Mouse (Mus musculus): ENCODE measurements around the gene Dlst. TPM values are rescaled to one million over a fixed set of nuclear protein-coding genes. Genes with fewer than 3 reads are reported as not detected.

The Dlst gene
- polyA plus RNA-seq, 1 experiment from 2014 or later: 107 TPM

- 93% methylated on average over 8 of the region's 8 CpGs for WGBS
- Histone ChIP-seq H3K27me3 (replicated peaks) (no peaks in the 10 kb centered on the region), H3K36me3 (replicated peaks) (no peaks in the 10 kb centered on the region), H3K4me1 (no peaks in the 10 kb centered on the region), H3K4me2 (no peak overlapping the region), H3K9ac (no peak overlapping the region), H3K9me3 (no peaks in the 10 kb centered on the region), H3K4me3 (no peak overlapping the region), H3K27ac (no peak overlapping the region)
- no peak for ATAC-seq (replicated peaks)
Observed at GRCm38 (mm10) chr12:85158801-85159200, 48.2 kb downstream of the Dlst start.

GRCm38 (mm10) chr12:85159592-85159991, 49.0 kb downstream of the Dlst start:
- H3K9me3 ChIP-seq: no peaks in the 10 kb centered on the region
- H3K36me3 ChIP-seq (replicated peaks): no peaks in the 10 kb centered on the region
- 82% methylated on average over 5 of the region's 5 CpGs for WGBS
- no peak for ATAC-seq (replicated peaks)
- H3K27me3 ChIP-seq (replicated peaks): no peaks in the 10 kb centered on the region
- no peak overlapping the region for H3K4me2 ChIP-seq
- no peak overlapping the region for H3K9ac ChIP-seq
- H3K4me3 ChIP-seq: no peak overlapping the region
- no peaks in the 10 kb centered on the region for H3K4me1 ChIP-seq
- no peak overlapping the region for H3K27ac ChIP-seq

GRCm38 (mm10) chr12:85164996-85165395, 54.4 kb downstream of the Dlst start:
- 88% methylated on average over 5 of the region's 5 CpGs for WGBS
- ATAC-seq (replicated peaks): no peak
- no peak overlapping the region for H3K9ac ChIP-seq

GRCm38 (mm10) chr12:85166631-85167030, 56.0 kb downstream of the Dlst start:
- no peak for ATAC-seq (replicated peaks)
- Histone ChIP-seq H3K4me2 (no peak overlapping the region), H3K4me3 (no peak overlapping the region), H3K27me3 (replicated peaks) (no peaks in the 10 kb centered on the region), H3K4me1 (peaks cover 8% of the 10 kb centered on the region), H3K36me3 (replicated peaks) (no peaks in the 10 kb centered on the region), H3K9ac (no peak overlapping the region), H3K9me3 (no peaks in the 10 kb centered on the region), H3K27ac (no peak overlapping the region)
- WGBS: 90% methylated on average over 9 of the region's 9 CpGs

More at GRCm38 (mm10) chr12:85164996-85165395, 54.4 kb downstream of the Dlst start:
- H3K27ac ChIP-seq: no peak overlapping the region
- H3K27me3 ChIP-seq (replicated peaks): no peaks in the 10 kb centered on the region
- no peaks in the 10 kb centered on the region for H3K36me3 ChIP-seq (replicated peaks)
- no peak overlapping the region for H3K4me2 ChIP-seq
- peaks cover 8% of the 10 kb centered on the region for H3K4me1 ChIP-seq
- no peaks in the 10 kb centered on the region for H3K9me3 ChIP-seq
- no peak overlapping the region for H3K4me3 ChIP-seq

- no peaks in the 10 kb centered on the region for H3K36me3 ChIP-seq (replicated peaks)
- peak overlapping the region; percentile 37 for H3K4me2 ChIP-seq
- ATAC-seq (replicated peaks): peak; percentile 84
- H3K4me1 ChIP-seq: peaks cover 8% of the 10 kb centered on the region
- H3K4me3 ChIP-seq: peak overlapping the region; percentile 22
- no peak overlapping the region for H3K27ac ChIP-seq
- H3K27me3 ChIP-seq (replicated peaks): no peaks in the 10 kb centered on the region
- no peaks in the 10 kb centered on the region for H3K9me3 ChIP-seq
- H3K9ac ChIP-seq: peak overlapping the region; percentile 23
- 23% methylated on average over 27 of the region's 27 CpGs for WGBS
Observed at GRCm38 (mm10) chr12:85169117-85169858, 58.7 kb downstream of the Dlst start.

- no peaks in the 10 kb centered on the region for H3K27me3 ChIP-seq (replicated peaks)
- no peaks in the 10 kb centered on the region for H3K9me3 ChIP-seq
- H3K27ac ChIP-seq: no peak overlapping the region
- no peak overlapping the region for H3K4me3 ChIP-seq
- no peak overlapping the region for H3K9ac ChIP-seq
- ATAC-seq (replicated peaks): peak; percentile 51
- WGBS: 54% methylated on average over 3 of the region's 3 CpGs
- H3K4me2 ChIP-seq: no peak overlapping the region
- peaks cover 8% of the 10 kb centered on the region for H3K4me1 ChIP-seq
- no peaks in the 10 kb centered on the region for H3K36me3 ChIP-seq (replicated peaks)
Observed at GRCm38 (mm10) chr12:85169877-85170276, 59.2 kb downstream of the Dlst start.

GRCm38 (mm10) chr12:85170284-85170947, 59.8 kb downstream of the Dlst start:
- no peak overlapping the region for H3K4me2 ChIP-seq
- no peak; the same call in 1 of the 2 replicates for ATAC-seq (replicated peaks)

GRCm38 (mm10) chr12:85170948-85171307, 60.3 kb downstream of the Dlst start:
- peaks cover 19% of the 10 kb centered on the region for H3K4me1 ChIP-seq
- ATAC-seq (replicated peaks): no peak
- 88% methylated on average over 3 of the region's 3 CpGs for WGBS

More at GRCm38 (mm10) chr12:85170284-85170947, 59.8 kb downstream of the Dlst start:
- Histone ChIP-seq H3K36me3 (replicated peaks) (no peaks in the 10 kb centered on the region), H3K27me3 (replicated peaks) (no peaks in the 10 kb centered on the region), H3K27ac (no peak overlapping the region), H3K4me3 (no peak overlapping the region), H3K9ac (no peak overlapping the region), H3K4me1 (peaks cover 13% of the 10 kb centered on the region), H3K9me3 (no peaks in the 10 kb centered on the region)
- WGBS: 80% methylated on average over 11 of the region's 11 CpGs

GRCm38 (mm10) chr12:85174016-85174415, 63.4 kb downstream of the Dlst start:
- ATAC-seq (replicated peaks): no peak
- H3K27ac ChIP-seq: no peak overlapping the region
- peaks cover 35% of the 10 kb centered on the region for H3K4me1 ChIP-seq
- H3K4me3 ChIP-seq: no peak overlapping the region
- peaks cover 8% of the 10 kb centered on the region; the same call in 1 of the 2 replicates for H3K27me3 ChIP-seq (replicated peaks)
- WGBS: 73% methylated on average over 7 of the region's 7 CpGs
- H3K4me2 ChIP-seq: no peak overlapping the region
- H3K36me3 ChIP-seq (replicated peaks): no peaks in the 10 kb centered on the region
- no peak overlapping the region for H3K9ac ChIP-seq
- H3K9me3 ChIP-seq: no peaks in the 10 kb centered on the region

More at GRCm38 (mm10) chr12:85170948-85171307, 60.3 kb downstream of the Dlst start:
- no peak overlapping the region for H3K9ac ChIP-seq
- H3K4me3 ChIP-seq: no peak overlapping the region
- no peak overlapping the region for H3K27ac ChIP-seq
- no peak overlapping the region for H3K4me2 ChIP-seq
- no peaks in the 10 kb centered on the region for H3K9me3 ChIP-seq
- no peaks in the 10 kb centered on the region for H3K27me3 ChIP-seq (replicated peaks)
- no peaks in the 10 kb centered on the region for H3K36me3 ChIP-seq (replicated peaks)

- 40% methylated on average over 16 of the region's 16 CpGs for WGBS
- peaks cover 8% of the 10 kb centered on the region; the same call in 1 of the 2 replicates for H3K27me3 ChIP-seq (replicated peaks)
- H3K4me3 ChIP-seq: no peak overlapping the region
- H3K36me3 ChIP-seq (replicated peaks): no peaks in the 10 kb centered on the region
- H3K4me1 ChIP-seq: peaks cover 26% of the 10 kb centered on the region
- no peak overlapping the region for H3K9ac ChIP-seq
- no peak for ATAC-seq (replicated peaks)
- peak overlapping the region; percentile 54 for H3K4me2 ChIP-seq
- H3K9me3 ChIP-seq: no peaks in the 10 kb centered on the region
- H3K27ac ChIP-seq: 0 out of 2 replicates have a peak overlapping the region, but pooled peaks have one; percentile 23
Observed at GRCm38 (mm10) chr12:85175087-85175675, 64.5 kb downstream of the Dlst start.

- Histone ChIP-seq H3K4me1 (peaks cover 26% of the 10 kb centered on the region), H3K4me3 (0 out of 2 replicates have a peak overlapping the region, but pooled peaks have one; percentile 1), H3K9me3 (no peaks in the 10 kb centered on the region), H3K27ac (peak overlapping the region; percentile 23; the same call in 1 of the 2 replicates), H3K9ac (no peak overlapping the region), H3K4me2 (peak overlapping the region; percentile 54), H3K36me3 (replicated peaks) (no peaks in the 10 kb centered on the region), H3K27me3 (replicated peaks) (peaks cover 10% of the 10 kb centered on the region; the same call in 1 of the 2 replicates)
- peak; percentile 82 for ATAC-seq (replicated peaks)
- 14% methylated on average over 11 of the region's 11 CpGs for WGBS
Observed at GRCm38 (mm10) chr12:85175926-85176845, 65.6 kb downstream of the Dlst start.

Measured in midbrain, embryonic 15.5 days (tissue).